Mouse (Mus musculus) spleen, adult 2 months (tissue): ENCODE measurements around the gene H1f0. TPM values are rescaled to one million over a fixed set of nuclear protein-coding genes. Genes with fewer than 3 reads are reported as not detected.

Experiments used
- DNase-seq, 2 experiments: peaks; one replicate each; pipeline versions ENCODE4 v3.0.0 to v3.0.0-alpha.2; 2012 to 2021; ENCODE audit warnings: low spot score in 2 of 2, low read depth in 1 of 2
- H3K27ac ChIP-seq: fragments of 200-500 bp; 2 replicates; pipeline ENCODE4 v1.5.1; 2012; ENCODE audit warnings: low read length, inconsistent platforms; ENCODE audit not compliant: insufficient read depth
- H3K27me3 ChIP-seq: fragments of 200-500 bp; 2 replicates; pipeline ENCODE4 v1.6.1; 2012; ENCODE audit warnings: mild to moderate bottlenecking, moderate library complexity, low read length, inconsistent platforms; ENCODE audit not compliant: control insufficient read depth, insufficient read depth
- H3K36me3 ChIP-seq: fragments of 200-500 bp; 2 replicates; pipeline ENCODE4 v1.6.1; 2012; ENCODE audit warnings: mild to moderate bottlenecking, low read length, inconsistent platforms; ENCODE audit not compliant: control insufficient read depth, insufficient read depth
- H3K4me1 ChIP-seq: fragments of 200-500 bp; 2 replicates; pipeline ENCODE4 v1.6.1; 2011; ENCODE audit warnings: inconsistent platforms; ENCODE audit not compliant: control insufficient read depth, insufficient read depth, insufficient read length
- H3K4me3 ChIP-seq: fragments of 200-500 bp; 2 replicates; pipeline ENCODE4 v1.5.1; 2011; ENCODE audit warnings: mild to moderate bottlenecking, inconsistent platforms; ENCODE audit not compliant: insufficient read depth, insufficient read length; ENCODE audit errors: extremely low read depth
- CTCF ChIP-seq: fragments of 200-500 bp; IDR thresholded peaks from 2 replicates; pipeline ENCODE4 v1.5.1; 2011; ENCODE audit warnings: mild to moderate bottlenecking, inconsistent platforms; ENCODE audit not compliant: insufficient read depth, insufficient read length, insufficient replicate concordance; ENCODE audit errors: extremely low read depth
- POLR2A ChIP-seq: fragments of 200-500 bp; IDR thresholded peaks from 2 replicates; pipeline ENCODE4 v1.6.1; 2011; ENCODE audit warnings: low read depth, low read length, inconsistent platforms
- WGBS: fragments of 180-500 bp; shearing (Covaris S2); methylation state at CpG from one replicate; pipeline ENCODE4 v1.1.7; 2018; 5-methylcytosine and 5-hydroxymethylcytosine counted together
- polyA plus RNA-seq: library from polyadenylated mRNA; depleted of rRNA; stranded (reverse); fragments of >200 nt; gene quantifications from 2 replicates; pipeline ENCODE4 v1.2.3, GENCODE M21; 2012

The H1f0 gene
- polyA plus RNA-seq, 1 experiment: 14.3 TPM

DNA sequence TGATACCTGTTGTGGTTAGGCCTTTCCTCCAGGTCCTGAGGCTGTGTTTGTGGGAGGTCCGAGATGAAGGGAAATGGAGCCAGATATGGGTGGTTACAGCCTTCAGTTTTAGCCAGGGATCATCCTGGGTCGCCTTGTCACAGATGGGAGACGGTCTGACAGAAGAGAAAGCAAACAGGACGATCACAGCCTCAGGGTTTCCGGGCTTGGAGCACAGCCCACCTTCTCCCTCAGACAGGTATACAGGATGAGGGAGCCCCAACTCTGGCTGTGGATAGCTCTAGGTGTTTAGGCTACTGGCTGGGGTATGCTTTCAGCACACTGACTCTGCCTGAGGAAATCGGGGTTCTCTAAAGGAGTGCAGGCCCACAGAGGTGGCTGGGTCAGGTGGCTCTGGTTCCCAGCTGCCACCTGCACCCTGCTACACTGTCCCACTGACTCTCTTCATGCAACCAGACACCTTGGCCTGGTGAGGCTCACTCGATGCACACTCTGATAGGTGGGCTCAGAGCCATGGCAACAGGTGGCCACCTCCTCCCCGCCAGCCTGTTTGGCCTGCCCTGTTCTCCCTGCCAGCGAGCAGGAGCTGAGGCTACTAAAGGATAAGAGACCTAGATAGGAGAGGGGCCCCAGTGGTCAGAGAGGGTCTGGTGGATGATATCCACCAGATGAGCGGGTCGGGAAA, 41.6 kb upstream of the H1f0 start:
- H3K4me1 ChIP-seq: peaks cover 15% of the 10 kb centered on the region; the same call in 1 of the 2 replicates
- peaks cover 23% of the 10 kb centered on the region for H3K36me3 ChIP-seq
- H3K4me3 ChIP-seq: no peak overlapping the region
- DNase-seq: no peak
- TF ChIP-seq CTCF (no peak), POLR2A (no peak)
- 83% methylated on average over 11 of the region's 11 CpGs for WGBS
- no peaks in the 10 kb centered on the region for H3K27me3 ChIP-seq
- H3K27ac ChIP-seq: no peak overlapping the region

DNA sequence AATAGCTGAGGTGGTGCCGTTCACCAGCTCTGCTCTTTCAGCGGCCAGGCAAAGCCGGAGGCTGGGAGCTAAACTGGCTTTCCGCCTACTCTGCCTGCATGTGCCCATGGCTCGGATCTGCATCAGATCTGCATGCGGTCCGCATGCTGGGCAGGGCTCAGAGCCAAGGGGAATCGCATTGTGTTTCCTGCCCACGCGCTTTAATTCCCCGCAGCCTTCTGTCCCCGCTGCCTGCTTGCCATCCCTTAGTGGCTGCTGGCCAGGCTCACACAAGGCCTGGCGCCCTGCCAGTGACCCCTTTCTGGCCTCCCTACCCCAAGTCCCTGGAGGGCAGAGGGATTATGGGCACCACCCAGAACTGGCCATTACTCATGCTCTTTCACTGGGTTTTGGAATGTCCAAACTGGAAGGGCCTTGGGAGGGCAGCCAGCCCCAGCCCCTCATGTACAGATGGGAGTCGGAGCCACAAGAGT, 39.7 kb upstream of the H1f0 start:
- DNase-seq: no peak
- Histone ChIP-seq H3K36me3 (peaks cover 41% of the 10 kb centered on the region), H3K4me1 (peaks cover 10% of the 10 kb centered on the region; the same call in 1 of the 2 replicates), H3K27ac (no peak overlapping the region), H3K4me3 (no peak overlapping the region), H3K27me3 (no peaks in the 10 kb centered on the region)
- WGBS: 88% methylated on average over 14 of the region's 14 CpGs
- TF ChIP-seq POLR2A: no peak
- no peak for TF ChIP-seq CTCF

GRCm38 (mm10) chr15:78989152-78990092, 38.8 kb upstream of the H1f0 start:
- no peak for TF ChIP-seq CTCF
- TF ChIP-seq POLR2A: no peak
- WGBS: 90% methylated on average over 14 of the region's 14 CpGs
- no peaks in the 10 kb centered on the region for H3K27me3 ChIP-seq
- peaks cover 2% of the 10 kb centered on the region; the same call in 1 of the 2 replicates for H3K4me1 ChIP-seq
- H3K4me3 ChIP-seq: no peak overlapping the region
- peaks cover 50% of the 10 kb centered on the region for H3K36me3 ChIP-seq
- DNase-seq: no peak
- no peak overlapping the region for H3K27ac ChIP-seq

GRCm38 (mm10) chr15:78990093-78990463, 38.2 kb upstream of the H1f0 start:
- Histone ChIP-seq H3K36me3 (peaks cover 51% of the 10 kb centered on the region), H3K4me3 (no peak overlapping the region), H3K27ac (no peak overlapping the region), H3K27me3 (no peaks in the 10 kb centered on the region), H3K4me1 (no peaks in the 10 kb centered on the region)
- WGBS: 97% methylated on average over 9 of the region's 9 CpGs
- DNase-seq: no peak
- no peak for TF ChIP-seq CTCF
- TF ChIP-seq POLR2A: no peak

DNA sequence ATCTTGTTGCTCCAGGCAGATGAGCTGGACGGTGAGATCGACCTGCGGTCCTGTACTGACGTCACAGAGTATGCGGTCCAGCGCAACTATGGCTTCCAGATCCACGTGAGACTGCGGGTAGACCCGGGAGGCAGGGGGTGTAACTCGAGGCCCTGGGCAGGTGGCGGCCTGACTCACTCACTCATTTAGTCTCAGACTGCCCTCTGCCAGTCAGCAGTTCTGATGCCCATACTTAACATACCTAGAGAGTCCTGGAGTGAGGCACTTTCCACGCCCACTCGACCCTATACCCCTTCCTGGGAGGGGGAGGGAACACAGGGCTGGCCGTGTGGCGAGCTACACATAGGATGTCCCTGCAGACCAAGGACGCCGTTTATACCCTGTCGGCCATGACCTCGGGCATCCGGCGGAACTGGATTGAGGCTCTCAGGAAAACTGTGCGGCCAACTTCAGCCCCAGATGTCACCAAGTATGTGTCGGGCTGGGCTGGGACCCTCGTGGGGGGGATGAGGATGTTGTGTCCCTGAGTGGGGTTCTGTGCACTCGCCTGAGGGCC, 37.2 kb upstream of the H1f0 start:
- no peak overlapping the region for H3K4me3 ChIP-seq
- no peak for TF ChIP-seq CTCF
- no peak for TF ChIP-seq POLR2A
- no peak for DNase-seq
- no peaks in the 10 kb centered on the region for H3K27me3 ChIP-seq
- H3K4me1 ChIP-seq: no peaks in the 10 kb centered on the region
- peaks cover 56% of the 10 kb centered on the region for H3K36me3 ChIP-seq
- no peak overlapping the region for H3K27ac ChIP-seq
- 96% methylated on average over 25 of the region's 25 CpGs for WGBS

DNA sequence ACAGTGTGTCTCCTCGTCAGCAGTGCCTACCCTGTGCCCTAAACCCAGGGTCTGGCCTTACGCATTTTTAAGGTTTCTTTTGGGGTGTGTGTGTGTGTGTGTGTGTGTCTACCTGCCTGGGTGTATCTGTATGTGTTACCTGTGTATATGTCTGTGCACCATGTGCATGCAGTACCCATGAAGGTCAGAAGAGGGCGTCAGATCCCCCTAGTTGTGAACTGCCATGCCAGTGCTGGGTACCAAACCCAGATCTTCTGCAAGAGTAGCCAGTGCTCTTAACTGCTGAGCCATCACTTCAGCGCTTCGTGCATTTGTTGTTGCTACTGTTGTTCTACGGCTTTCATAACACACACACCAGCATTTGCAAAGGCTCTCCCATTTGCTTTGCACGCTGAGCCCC, 36.0 kb upstream of the H1f0 start:
- DNase-seq: no peak
- H3K4me3 ChIP-seq: no peak overlapping the region
- 98% methylated on average over 7 of the region's 7 CpGs for WGBS
- H3K4me1 ChIP-seq: no peaks in the 10 kb centered on the region; the same call in 1 of the 2 replicates
- no peak overlapping the region for H3K27ac ChIP-seq
- H3K36me3 ChIP-seq: peaks cover 56% of the 10 kb centered on the region
- H3K27me3 ChIP-seq: no peaks in the 10 kb centered on the region
- no peak for TF ChIP-seq POLR2A
- TF ChIP-seq CTCF: no peak
